Mouse (Mus musculus): Measurements from ENCODE around the gene Narfl. TPM values are rescaled to one million over a fixed set of nuclear protein-coding genes. Genes with fewer than 3 reads are reported as not detected.
"Not testable (repeated sequence)": the region's sequence is repeated elsewhere in the genome, so short reads cannot be mapped to it uniquely, and the experiment has no call there.

The Narfl gene
- polyA plus RNA-seq, 1 experiment, result 17.9 TPM

- TF ChIP-seq POLR2A (IDR thresholded peaks at IDR 0.05; ENCODE audit: control insufficient read depth, low read depth, low read length), result no peak; the same call in 1 of the 2 replicates
- no peak for TF ChIP-seq CTCF (IDR thresholded peaks at IDR 0.05; ENCODE audit: control insufficient read depth, insufficient read depth, insufficient replicate concordance, low read depth, low read length)
- Histone ChIP-seq H3K4me3 (ENCODE audit: control insufficient read depth, low read depth, low read length) (peak overlapping the region; percentile 71), H3K27me3 (ENCODE audit: control insufficient read depth, insufficient read depth, low read length) (no peaks in the 10 kb centered on the region), H3K4me1 (ENCODE audit: control insufficient read depth, insufficient read depth, low read length) (no peaks in the 10 kb centered on the region; the same call in 1 of the 2 replicates), H3K27ac (ENCODE audit: control insufficient read depth, insufficient read depth, low read depth, low read length) (no peak overlapping the region), H3K36me3 (ENCODE audit: control insufficient read depth, insufficient read depth, low read length) (no peaks in the 10 kb centered on the region)
These were observed 29.4 kb downstream of the Narfl start for GRCm38 (mm10) chr17:25802825-25803517.

GRCm38 (mm10) chr17:25806507-25806906 lies 32.9 kb downstream of the Narfl start:
- Histone ChIP-seq H3K36me3 (ENCODE audit: control insufficient read depth, insufficient read depth, low read length) (no peaks in the 10 kb centered on the region), H3K4me3 (ENCODE audit: control insufficient read depth, low read depth, low read length) (no peak overlapping the region), H3K4me1 (ENCODE audit: control insufficient read depth, insufficient read depth, low read length) (peaks cover 9% of the 10 kb centered on the region), H3K27me3 (ENCODE audit: control insufficient read depth, insufficient read depth, low read length) (no peaks in the 10 kb centered on the region), H3K27ac (ENCODE audit: control insufficient read depth, insufficient read depth, low read depth, low read length) (no peak overlapping the region)
- TF ChIP-seq POLR2A (IDR thresholded peaks at IDR 0.05; ENCODE audit: control insufficient read depth, low read depth, low read length) (no peak), CTCF (IDR thresholded peaks at IDR 0.05; ENCODE audit: control insufficient read depth, insufficient read depth, insufficient replicate concordance, low read depth, low read length) (no peak)

GRCm38 (mm10) chr17:25807452-25807851 lies 33.9 kb downstream of the Narfl start:
- H3K27ac ChIP-seq (ENCODE audit: control insufficient read depth, insufficient read depth, low read depth, low read length); H3K4me1 ChIP-seq (ENCODE audit: control insufficient read depth, insufficient read depth, low read length); H3K36me3 ChIP-seq (ENCODE audit: control insufficient read depth, insufficient read depth, low read length); H3K27me3 ChIP-seq (ENCODE audit: control insufficient read depth, insufficient read depth, low read length); H3K4me3 ChIP-seq (ENCODE audit: control insufficient read depth, low read depth, low read length): not testable (repeated sequence)

- H3K27me3 ChIP-seq (ENCODE audit: control insufficient read depth, insufficient read depth, low read length), result no peaks in the 10 kb centered on the region
- TF ChIP-seq CTCF (IDR thresholded peaks at IDR 0.05; ENCODE audit: control insufficient read depth, insufficient read depth, insufficient replicate concordance, low read depth, low read length), result no peak
- TF ChIP-seq POLR2A (IDR thresholded peaks at IDR 0.05; ENCODE audit: control insufficient read depth, low read depth, low read length), result no peak
- H3K4me1 ChIP-seq (ENCODE audit: control insufficient read depth, insufficient read depth, low read length), result peaks cover 9% of the 10 kb centered on the region
- H3K27ac ChIP-seq (ENCODE audit: control insufficient read depth, insufficient read depth, low read depth, low read length), result no peak overlapping the region
- H3K36me3 ChIP-seq (ENCODE audit: control insufficient read depth, insufficient read depth, low read length), result no peaks in the 10 kb centered on the region
- H3K4me3 ChIP-seq (ENCODE audit: control insufficient read depth, low read depth, low read length), result peak overlapping the region; percentile 52
These were observed 34.5 kb downstream of the Narfl start for GRCm38 (mm10) chr17:25808028-25808427.

GRCm38 (mm10) chr17:25808789-25809605 lies 35.4 kb downstream of the Narfl start, which contains the start of gene Fbxl16:
TSS of gene Fbxl16 (plus strand) at chr17:25809085.
- Histone ChIP-seq H3K4me1 (ENCODE audit: control insufficient read depth, insufficient read depth, low read length) (peaks cover 13% of the 10 kb centered on the region), H3K27me3 (ENCODE audit: control insufficient read depth, insufficient read depth, low read length) (no peaks in the 10 kb centered on the region), H3K4me3 (ENCODE audit: control insufficient read depth, low read depth, low read length) (peak within 1 kb of the TSS; percentile 52), H3K27ac (ENCODE audit: control insufficient read depth, insufficient read depth, low read depth, low read length) (no peak within 1 kb of the TSS), H3K36me3 (ENCODE audit: control insufficient read depth, insufficient read depth, low read length) (no peaks in the 10 kb centered on the region)
- no peak for TF ChIP-seq POLR2A (IDR thresholded peaks at IDR 0.05; ENCODE audit: control insufficient read depth, low read depth, low read length)
- TF ChIP-seq CTCF (IDR thresholded peaks at IDR 0.05; ENCODE audit: control insufficient read depth, insufficient read depth, insufficient replicate concordance, low read depth, low read length), result no peak

GRCm38 (mm10) chr17:25809606-25810340 lies 36.2 kb downstream of the Narfl start:
- Histone ChIP-seq H3K4me1 (ENCODE audit: control insufficient read depth, insufficient read depth, low read length) (peaks cover 13% of the 10 kb centered on the region), H3K4me3 (ENCODE audit: control insufficient read depth, low read depth, low read length) (peak overlapping the region; percentile 52), H3K27me3 (ENCODE audit: control insufficient read depth, insufficient read depth, low read length) (no peaks in the 10 kb centered on the region), H3K36me3 (ENCODE audit: control insufficient read depth, insufficient read depth, low read length) (no peaks in the 10 kb centered on the region), H3K27ac (ENCODE audit: control insufficient read depth, insufficient read depth, low read depth, low read length) (no peak overlapping the region)
- TF ChIP-seq CTCF (IDR thresholded peaks at IDR 0.05; ENCODE audit: control insufficient read depth, insufficient read depth, insufficient replicate concordance, low read depth, low read length), result no peak
- TF ChIP-seq POLR2A (IDR thresholded peaks at IDR 0.05; ENCODE audit: control insufficient read depth, low read depth, low read length), result no peak

- Histone ChIP-seq H3K4me1 (ENCODE audit: control insufficient read depth, insufficient read depth, low read length) (peaks cover 13% of the 10 kb centered on the region), H3K27me3 (ENCODE audit: control insufficient read depth, insufficient read depth, low read length) (no peaks in the 10 kb centered on the region), H3K27ac (ENCODE audit: control insufficient read depth, insufficient read depth, low read depth, low read length) (no peak overlapping the region), H3K36me3 (ENCODE audit: control insufficient read depth, insufficient read depth, low read length) (no peaks in the 10 kb centered on the region), H3K4me3 (ENCODE audit: control insufficient read depth, low read depth, low read length) (no peak overlapping the region)
- TF ChIP-seq POLR2A (IDR thresholded peaks at IDR 0.05; ENCODE audit: control insufficient read depth, low read depth, low read length) (no peak), CTCF (IDR thresholded peaks at IDR 0.05; ENCODE audit: control insufficient read depth, insufficient read depth, insufficient replicate concordance, low read depth, low read length) (no peak)
These were observed 37.3 kb downstream of the Narfl start for GRCm38 (mm10) chr17:25810890-25811289.

Measured in testis, adult 2 months (tissue).